Mouse (Mus musculus): ENCODE results near the gene Tbc1d8b. TPM values are rescaled to one million over a fixed set of nuclear protein-coding genes. Genes with fewer than 3 reads are reported as not detected.

Gene Tbc1d8b
- polyA plus RNA-seq (2015; fragmentation: Nextera tagmentation; extraction: Ambion mirVana): 2.9 TPM in 2 replicates

- no peak for TF ChIP-seq CTCF (IDR thresholded peaks at IDR 0.05; ENCODE audit: low read depth)
- no peaks in the 10 kb centered on the region for H3K36me3 ChIP-seq (ENCODE audit: control insufficient read depth, insufficient read depth)
- peak; percentile 98 for ATAC-seq
- peak within 1 kb of the TSS; percentile 45 for H3K9ac ChIP-seq (ENCODE audit: low read depth, low read length)
- peak within 1 kb of the TSS; percentile 68 for H3K27ac ChIP-seq (ENCODE audit: low read depth, low read length)
- no peaks in the 10 kb centered on the region for H3K4me1 ChIP-seq (replicated peaks; ENCODE audit: control insufficient read depth, insufficient read depth, low read length)
- no peaks in the 10 kb centered on the region for H3K27me3 ChIP-seq (replicated peaks; ENCODE audit: control insufficient read depth, insufficient read depth, low read length)
- peak within 1 kb of the TSS; percentile 56 for H3K4me3 ChIP-seq (ENCODE audit: low read depth, low read length)
- WGBS: 14% methylated on average over 42 of the region's 43 CpGs
- H3K4me2 ChIP-seq (replicated peaks; ENCODE audit: low read depth): peak within 1 kb of the TSS; percentile 62
- H3K9me3 ChIP-seq (ENCODE audit: control insufficient read depth): no peaks in the 10 kb centered on the region
These were observed at the start of gene Tbc1d8b for GRCm38 (mm10) chrX:139684775-139685695. TSS of gene Tbc1d8b (plus strand) at chrX:139684996.

- no peak for TF ChIP-seq CTCF (IDR thresholded peaks at IDR 0.05; ENCODE audit: low read depth)
- H3K27me3 ChIP-seq (replicated peaks; ENCODE audit: control insufficient read depth, insufficient read depth, low read length): no peaks in the 10 kb centered on the region
- WGBS: 46% methylated on average over 2 of the region's 2 CpGs
- 0 out of 2 replicates have a peak overlapping the region, but pooled peaks have one; percentile 2 for H3K4me2 ChIP-seq (replicated peaks; ENCODE audit: low read depth)
- H3K9me3 ChIP-seq (ENCODE audit: control insufficient read depth): no peaks in the 10 kb centered on the region
- ATAC-seq: no peak
- H3K36me3 ChIP-seq (ENCODE audit: control insufficient read depth, insufficient read depth): no peaks in the 10 kb centered on the region
- no peak overlapping the region for H3K27ac ChIP-seq (ENCODE audit: low read depth, low read length)
- H3K9ac ChIP-seq (ENCODE audit: low read depth, low read length): no peak overlapping the region
- H3K4me1 ChIP-seq (replicated peaks; ENCODE audit: control insufficient read depth, insufficient read depth, low read length): no peaks in the 10 kb centered on the region
- H3K4me3 ChIP-seq (ENCODE audit: low read depth, low read length): no peak overlapping the region
These were observed 45.1 kb upstream of the Tbc1d8b start for GRCm38 (mm10) chrX:139639744-139640143.

GRCm38 (mm10) chrX:139640418-139640817 is 44.4 kb upstream of the Tbc1d8b start:
- Histone ChIP-seq H3K36me3 (ENCODE audit: control insufficient read depth, insufficient read depth) (no peaks in the 10 kb centered on the region), H3K4me3 (ENCODE audit: low read depth, low read length) (no peak overlapping the region), H3K27me3 (replicated peaks; ENCODE audit: control insufficient read depth, insufficient read depth, low read length) (no peaks in the 10 kb centered on the region), H3K9ac (ENCODE audit: low read depth, low read length) (no peak overlapping the region), H3K4me2 (replicated peaks; ENCODE audit: low read depth) (no peak overlapping the region), H3K9me3 (ENCODE audit: control insufficient read depth) (no peaks in the 10 kb centered on the region), H3K27ac (ENCODE audit: low read depth, low read length) (no peak overlapping the region), H3K4me1 (replicated peaks; ENCODE audit: control insufficient read depth, insufficient read depth, low read length) (no peaks in the 10 kb centered on the region)
- ATAC-seq: peak; percentile 36; the same call in 1 of the 2 replicates
- TF ChIP-seq CTCF (IDR thresholded peaks at IDR 0.05; ENCODE audit: low read depth): no peak

- Histone ChIP-seq H3K27me3 (replicated peaks; ENCODE audit: control insufficient read depth, insufficient read depth, low read length) (no peaks in the 10 kb centered on the region), H3K4me3 (ENCODE audit: low read depth, low read length) (no peak overlapping the region), H3K4me2 (replicated peaks; ENCODE audit: low read depth) (no peak overlapping the region), H3K9me3 (ENCODE audit: control insufficient read depth) (no peaks in the 10 kb centered on the region), H3K4me1 (replicated peaks; ENCODE audit: control insufficient read depth, insufficient read depth, low read length) (no peaks in the 10 kb centered on the region), H3K9ac (ENCODE audit: low read depth, low read length) (no peak overlapping the region), H3K36me3 (ENCODE audit: control insufficient read depth, insufficient read depth) (no peaks in the 10 kb centered on the region), H3K27ac (ENCODE audit: low read depth, low read length) (no peak overlapping the region)
- TF ChIP-seq CTCF (IDR thresholded peaks at IDR 0.05; ENCODE audit: low read depth): no peak
- peak; percentile 92 for ATAC-seq
- 57% methylated on average over 5 of the region's 5 CpGs for WGBS
These were observed 32.6 kb upstream of the Tbc1d8b start for GRCm38 (mm10) chrX:139652226-139652625.

GRCm38 (mm10) chrX:139653292-139653691 is 31.5 kb upstream of the Tbc1d8b start:
- no peaks in the 10 kb centered on the region for H3K9me3 ChIP-seq (ENCODE audit: control insufficient read depth)
- H3K36me3 ChIP-seq (ENCODE audit: control insufficient read depth, insufficient read depth): no peaks in the 10 kb centered on the region
- no peak for TF ChIP-seq CTCF (IDR thresholded peaks at IDR 0.05; ENCODE audit: low read depth)
- ATAC-seq: peak; percentile 44; the same call in 1 of the 2 replicates
- no peak overlapping the region for H3K4me2 ChIP-seq (replicated peaks; ENCODE audit: low read depth)
- no peaks in the 10 kb centered on the region for H3K27me3 ChIP-seq (replicated peaks; ENCODE audit: control insufficient read depth, insufficient read depth, low read length)
- WGBS: 56% methylated on average over 3 of the region's 3 CpGs
- no peak overlapping the region for H3K9ac ChIP-seq (ENCODE audit: low read depth, low read length)
- H3K27ac ChIP-seq (ENCODE audit: low read depth, low read length): no peak overlapping the region
- H3K4me3 ChIP-seq (ENCODE audit: low read depth, low read length): no peak overlapping the region
- H3K4me1 ChIP-seq (replicated peaks; ENCODE audit: control insufficient read depth, insufficient read depth, low read length): no peaks in the 10 kb centered on the region

- no peak overlapping the region for H3K27ac ChIP-seq (ENCODE audit: low read depth, low read length)
- no peak overlapping the region for H3K4me2 ChIP-seq (replicated peaks; ENCODE audit: low read depth)
- no peaks in the 10 kb centered on the region for H3K27me3 ChIP-seq (replicated peaks; ENCODE audit: control insufficient read depth, insufficient read depth, low read length)
- TF ChIP-seq CTCF (IDR thresholded peaks at IDR 0.05; ENCODE audit: low read depth): no peak
- no peak overlapping the region for H3K4me3 ChIP-seq (ENCODE audit: low read depth, low read length)
- no peaks in the 10 kb centered on the region for H3K9me3 ChIP-seq (ENCODE audit: control insufficient read depth)
- H3K4me1 ChIP-seq (replicated peaks; ENCODE audit: control insufficient read depth, insufficient read depth, low read length): no peaks in the 10 kb centered on the region
- no peak for ATAC-seq
- H3K9ac ChIP-seq (ENCODE audit: low read depth, low read length): no peak overlapping the region
- H3K36me3 ChIP-seq (ENCODE audit: control insufficient read depth, insufficient read depth): no peaks in the 10 kb centered on the region
- WGBS: 62% methylated on average over 5 of the region's 5 CpGs
These were observed 30.3 kb upstream of the Tbc1d8b start for GRCm38 (mm10) chrX:139654350-139655063.
